Mouse (Mus musculus): ENCODE measurements around the gene 1600015I10Rik.
"Not testable (repeated sequence)": the region's sequence is repeated elsewhere in the genome, so short reads cannot be mapped to it uniquely, and the experiment has no call there.

Gene 1600015I10Rik

GRCm38 (mm10) chr6:48966696-48967095, 37.0 kb downstream of the 1600015I10Rik start:
- not testable (repeated sequence) for DNase-seq (ENCODE audit: inconsistent ontology term)

DNA sequence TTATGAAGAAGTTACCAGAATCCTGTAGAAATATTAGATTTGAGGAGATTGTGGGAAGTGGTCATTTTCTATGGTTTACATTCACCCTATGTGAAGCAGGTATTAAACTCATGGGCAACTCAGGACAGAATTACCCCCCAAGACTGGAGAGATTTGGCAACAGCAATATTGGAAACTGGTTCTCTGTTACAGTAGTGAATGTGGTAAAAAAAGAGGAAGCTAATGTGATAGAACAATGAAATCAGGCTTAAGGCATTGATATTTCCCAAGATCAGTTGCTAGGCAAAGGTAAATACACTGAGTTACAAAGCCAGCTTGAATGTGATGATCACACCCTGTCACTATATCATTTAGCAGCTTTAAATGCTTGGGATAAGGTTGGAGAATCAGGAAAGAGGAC, 38.2 kb downstream of the 1600015I10Rik start:
- no peak for DNase-seq (ENCODE audit: inconsistent ontology term)

DNA sequence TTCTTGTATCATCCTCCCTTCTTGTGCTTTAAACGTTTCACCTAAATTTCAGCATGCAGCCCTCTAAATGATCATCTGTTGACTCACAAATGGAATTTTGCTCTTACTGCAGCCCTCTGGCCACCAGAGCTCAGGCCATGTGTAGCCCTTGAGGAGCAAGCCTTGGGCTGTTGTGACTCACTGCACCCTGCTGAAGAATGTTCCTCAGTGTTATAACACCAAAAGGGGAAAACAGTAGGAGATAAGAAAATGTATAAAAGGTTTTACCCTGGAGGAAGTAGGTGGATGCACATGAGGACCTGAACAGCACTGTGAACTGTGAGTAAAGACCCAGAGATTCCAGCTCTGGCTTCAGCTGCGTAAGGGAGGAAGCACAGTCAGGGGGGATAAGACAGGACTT, 45.0 kb downstream of the 1600015I10Rik start, which contains the start of gene Doxl2:
Gene Doxl2, plus strand, starts transcription at position 301 of the 400 bp plus-strand sequence.
- peak; percentile 17 for DNase-seq (ENCODE audit: inconsistent ontology term)

- no peak for DNase-seq (ENCODE audit: inconsistent ontology term)
Measured at GRCm38 (mm10) chr6:48979616-48980015, 49.9 kb downstream of the 1600015I10Rik start.

GRCm38 (mm10) chr6:48982305-48982704, 52.6 kb downstream of the 1600015I10Rik start:
- no peak for DNase-seq (ENCODE audit: inconsistent ontology term)

Data from Muller cell, postnatal 12 days (primary cell).